Mouse (Mus musculus) heart, embryonic 10.5 days (tissue): ENCODE data around the gene Duox2. TPM values are rescaled to one million over a fixed set of nuclear protein-coding genes. Genes with fewer than 3 reads are reported as not detected.

Experiments
- DNase-seq: peaks from one replicate; pipeline ENCODE4 v3.0.0-alpha.2; 2017; ENCODE audit warnings: low spot score
- H3K27ac ChIP-seq: fragments of 300-500 bp; sonication (generic); 2 replicates; pipeline ENCODE4 v1.5.1; 2016; ENCODE audit warnings: mild to moderate bottlenecking
- H3K27me3 ChIP-seq: fragments of 300-500 bp; sonication (generic); 2 replicates; pipeline ENCODE4 v1.6.1; 2016; ENCODE audit warnings: mild to moderate bottlenecking; ENCODE audit not compliant: poor library complexity, insufficient read depth, severe bottlenecking
- H3K36me3 ChIP-seq: fragments of 300-500 bp; sonication (generic); 2 replicates; pipeline ENCODE4 v1.6.1; 2016; ENCODE audit warnings: mild to moderate bottlenecking, moderate library complexity
- H3K4me1 ChIP-seq: fragments of 300-500 bp; sonication (generic); 2 replicates; pipeline ENCODE4 v1.6.1; 2016; ENCODE audit warnings: mild to moderate bottlenecking
- H3K4me3 ChIP-seq: fragments of 300-500 bp; sonication (generic); 2 replicates; pipeline ENCODE4 v1.5.1; 2016; ENCODE audit warnings: mild to moderate bottlenecking, moderate library complexity
- H3K9me3 ChIP-seq: fragments of 300-500 bp; sonication (generic); 2 replicates; pipeline ENCODE4 v1.6.1; 2016; ENCODE audit warnings: mild to moderate bottlenecking, moderate library complexity
- WGBS: fragments of 180-500 bp; shearing (Covaris S2); methylation state at CpG from one replicate; pipeline ENCODE4 v1.1.7; 2016; 5-methylcytosine and 5-hydroxymethylcytosine counted together
- polyA plus RNA-seq: library from polyadenylated mRNA; unstranded; fragments of >200 nt; fragmentation: Nextera tagmentation; extraction: Ambion mirVana; gene quantifications from 2 replicates; pipeline ENCODE4 v1.2.1, GENCODE M21; 2016

Gene Duox2
- polyA plus RNA-seq, 1 experiment from 2014 or later, result not detected

DNA sequence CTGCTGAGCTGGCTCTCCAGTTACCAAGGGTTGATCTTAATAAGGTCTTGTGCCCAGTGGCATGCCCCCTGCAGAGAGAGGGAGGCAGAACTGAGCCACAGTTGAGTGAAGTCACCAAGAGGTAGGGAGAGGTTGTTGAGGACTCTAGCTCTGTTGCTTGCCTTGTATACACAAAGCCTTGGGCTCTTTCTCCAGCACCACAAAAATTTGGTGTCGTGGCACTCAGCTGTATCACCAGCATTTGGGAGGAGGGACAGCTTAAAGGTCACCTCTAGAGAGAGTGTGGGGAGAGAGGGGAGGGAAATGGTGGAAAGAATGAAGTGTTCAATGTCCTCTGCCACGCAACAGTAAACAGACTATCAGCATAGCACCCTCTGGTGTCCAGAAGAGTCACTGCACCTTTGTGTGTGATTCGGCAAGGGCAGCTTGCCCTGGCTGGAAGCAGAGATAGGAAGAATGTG, 54.5 kb downstream of the Duox2 start:
- Histone ChIP-seq H3K9me3 (no peaks in the 10 kb centered on the region), H3K4me1 (0 out of 2 replicates have a peak, but pooled peaks cover 5% of the 10 kb centered on the region), H3K4me3 (no peak overlapping the region), H3K27me3 (no peaks in the 10 kb centered on the region), H3K27ac (peak overlapping the region; percentile 62), H3K36me3 (no peaks in the 10 kb centered on the region)
- WGBS, result 3% methylated on average over 3 of the region's 3 CpGs
- DNase-seq, result peak; percentile 84

DNA sequence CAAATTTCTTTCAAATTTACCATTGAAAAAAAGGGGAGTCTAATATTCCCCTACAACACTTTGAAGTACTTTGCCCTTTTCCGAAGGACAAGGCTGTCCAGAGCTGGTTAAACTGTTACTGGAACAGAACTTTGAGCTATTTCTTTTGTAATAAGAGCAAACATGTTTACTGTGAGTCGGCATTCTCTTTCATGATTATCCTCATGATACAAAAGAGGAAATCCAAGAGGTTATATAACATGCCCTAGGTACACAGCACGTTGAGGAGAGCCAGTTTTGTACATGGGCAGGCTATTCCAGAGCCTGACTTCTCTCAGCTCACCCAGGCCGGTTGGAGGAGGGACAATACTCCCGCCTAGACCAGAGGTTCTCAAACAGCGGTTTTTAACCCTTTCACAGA, 56.3 kb downstream of the Duox2 start:
- DNase-seq, result no peak
- H3K36me3 ChIP-seq, result no peaks in the 10 kb centered on the region
- H3K9me3 ChIP-seq, result no peaks in the 10 kb centered on the region
- WGBS, result 69% methylated on average over 6 of the region's 6 CpGs
- no peak overlapping the region for H3K27ac ChIP-seq
- H3K27me3 ChIP-seq, result no peaks in the 10 kb centered on the region
- no peak overlapping the region for H3K4me3 ChIP-seq
- 0 out of 2 replicates have a peak, but pooled peaks cover 5% of the 10 kb centered on the region for H3K4me1 ChIP-seq

DNA sequence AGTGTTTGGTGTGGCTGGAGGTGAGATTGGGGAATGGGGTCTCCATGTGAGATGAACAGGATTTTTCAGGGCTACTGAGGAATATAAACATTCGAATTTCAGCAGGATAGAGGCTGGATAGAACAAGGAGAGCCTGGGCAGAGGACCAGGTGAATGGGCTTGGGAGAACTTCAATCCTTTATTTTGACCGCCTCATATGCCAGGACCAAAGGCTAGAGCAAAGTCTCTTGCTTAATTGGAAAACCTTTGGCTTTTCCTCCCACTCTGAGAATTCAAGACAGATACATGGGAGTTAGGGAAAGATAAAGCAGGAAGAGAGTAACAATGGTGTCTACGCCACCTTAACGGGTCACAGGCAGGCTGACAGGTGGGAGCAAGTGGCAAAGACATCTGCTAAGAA, 57.0 kb downstream of the Duox2 start:
- H3K27me3 ChIP-seq, result no peaks in the 10 kb centered on the region
- DNase-seq, result no peak
- 0 out of 2 replicates have a peak, but pooled peaks cover 5% of the 10 kb centered on the region for H3K4me1 ChIP-seq
- no peak overlapping the region for H3K27ac ChIP-seq
- H3K9me3 ChIP-seq, result no peaks in the 10 kb centered on the region
- no peak overlapping the region for H3K4me3 ChIP-seq
- WGBS, result 81% methylated on average over 4 of the region's 4 CpGs
- H3K36me3 ChIP-seq, result no peaks in the 10 kb centered on the region

DNA sequence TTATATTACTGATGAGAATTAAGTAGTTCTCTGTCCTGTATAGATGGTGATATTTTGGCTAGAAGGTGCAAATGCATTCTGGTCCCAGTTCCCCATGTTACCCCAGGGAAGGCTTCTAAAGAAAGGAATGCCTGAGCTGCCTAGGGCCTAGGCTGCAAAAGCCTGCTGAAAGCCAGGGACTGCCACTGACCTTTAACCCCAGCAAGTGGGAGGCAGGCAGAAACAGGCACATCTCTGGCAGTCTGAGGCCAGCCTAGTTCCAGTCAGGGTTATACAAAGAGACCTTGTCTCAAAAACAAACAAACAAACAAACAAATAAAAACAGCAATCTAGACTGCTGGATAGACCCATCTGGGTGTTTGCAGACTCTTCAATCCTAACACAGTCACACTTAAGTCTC, 57.5 kb downstream of the Duox2 start:
- Histone ChIP-seq H3K4me1 (0 out of 2 replicates have a peak, but pooled peaks cover 5% of the 10 kb centered on the region), H3K4me3 (no peak overlapping the region), H3K27me3 (no peaks in the 10 kb centered on the region), H3K9me3 (no peaks in the 10 kb centered on the region), H3K36me3 (no peaks in the 10 kb centered on the region), H3K27ac (no peak overlapping the region)
- DNase-seq, result no peak

DNA sequence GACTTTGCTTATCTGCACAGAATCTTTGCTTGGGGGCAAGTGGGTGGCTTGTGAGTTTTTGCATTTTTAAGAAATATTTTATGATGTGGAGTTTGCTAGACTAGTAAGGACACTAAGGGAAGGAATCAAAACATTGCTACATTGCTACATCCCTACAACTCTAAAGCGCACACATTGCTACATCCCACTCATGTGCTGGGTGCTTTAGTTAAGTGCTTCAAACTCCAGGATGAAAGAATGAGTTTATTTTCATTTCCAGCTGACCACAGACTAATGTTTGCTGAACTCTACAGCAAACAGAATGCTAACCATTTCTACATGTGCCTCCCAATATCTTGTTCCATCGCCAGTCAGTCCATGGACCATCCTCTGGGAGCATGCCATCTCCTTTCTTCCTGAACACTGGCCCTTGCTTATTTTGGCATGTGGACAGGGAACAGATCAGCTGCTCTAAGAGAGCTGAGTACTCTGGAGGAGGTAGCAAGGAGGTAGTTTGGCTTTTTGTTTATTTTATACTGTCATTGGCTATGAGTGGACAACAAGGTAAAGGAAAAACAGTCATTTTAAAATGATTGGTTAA, 60.3 kb downstream of the Duox2 start:
- Histone ChIP-seq H3K9me3 (no peaks in the 10 kb centered on the region), H3K27ac (no peak overlapping the region), H3K4me3 (no peak overlapping the region), H3K27me3 (no peaks in the 10 kb centered on the region), H3K4me1 (peaks cover 8% of the 10 kb centered on the region), H3K36me3 (no peaks in the 10 kb centered on the region)
- 85% methylated on average over 2 of the region's 2 CpGs for WGBS
- DNase-seq, result no peak

DNA sequence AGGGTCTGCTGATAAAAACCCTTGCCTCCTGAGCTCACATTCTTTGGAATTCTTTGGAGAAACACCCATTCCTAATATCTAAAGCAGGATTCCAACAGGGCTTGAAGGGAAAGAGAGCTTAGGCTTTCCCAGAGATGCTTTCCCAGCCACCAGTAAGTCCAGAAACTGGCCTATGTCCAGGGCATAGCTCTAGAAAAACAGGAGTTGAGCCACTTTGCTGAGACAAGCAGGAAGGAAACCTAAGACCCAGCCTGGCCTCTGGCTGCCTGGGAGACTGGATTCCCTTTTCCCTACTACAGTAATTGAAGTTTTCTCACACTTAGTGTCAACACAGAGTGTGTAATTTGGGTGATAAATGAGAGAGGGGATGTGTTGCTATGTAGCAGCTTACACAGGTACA, 61.9 kb downstream of the Duox2 start:
- Histone ChIP-seq H3K9me3 (no peaks in the 10 kb centered on the region), H3K4me3 (no peak overlapping the region), H3K36me3 (no peaks in the 10 kb centered on the region), H3K27me3 (no peaks in the 10 kb centered on the region), H3K27ac (no peak overlapping the region), H3K4me1 (peaks cover 8% of the 10 kb centered on the region)
- no peak for DNase-seq

DNA sequence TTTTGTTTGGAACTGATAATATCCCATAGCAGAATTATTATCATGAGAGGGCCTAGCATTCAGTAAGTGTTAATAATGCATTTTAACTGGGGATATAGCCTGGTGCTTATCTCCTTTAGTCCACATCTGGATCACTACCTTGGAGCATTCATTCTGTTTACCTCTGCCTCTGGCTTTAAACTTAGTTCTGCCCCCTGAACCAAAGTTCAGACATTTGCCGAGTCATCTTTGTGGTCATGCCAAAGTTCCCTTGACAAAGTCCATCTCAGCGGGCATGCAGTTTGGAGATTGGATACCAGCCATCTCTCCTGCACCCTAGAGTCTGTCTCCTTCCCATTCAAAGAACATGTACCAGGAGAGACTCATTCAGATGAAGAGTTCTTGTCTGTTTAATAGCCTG, 62.8 kb downstream of the Duox2 start:
- H3K9me3 ChIP-seq, result no peaks in the 10 kb centered on the region
- no peaks in the 10 kb centered on the region for H3K27me3 ChIP-seq
- 76% methylated on average over 2 of the region's 2 CpGs for WGBS
- peak overlapping the region; percentile 74 for H3K4me3 ChIP-seq
- DNase-seq, result no peak
- peaks cover 8% of the 10 kb centered on the region for H3K4me1 ChIP-seq
- no peaks in the 10 kb centered on the region for H3K36me3 ChIP-seq
- H3K27ac ChIP-seq, result peak overlapping the region; percentile 87

DNA sequence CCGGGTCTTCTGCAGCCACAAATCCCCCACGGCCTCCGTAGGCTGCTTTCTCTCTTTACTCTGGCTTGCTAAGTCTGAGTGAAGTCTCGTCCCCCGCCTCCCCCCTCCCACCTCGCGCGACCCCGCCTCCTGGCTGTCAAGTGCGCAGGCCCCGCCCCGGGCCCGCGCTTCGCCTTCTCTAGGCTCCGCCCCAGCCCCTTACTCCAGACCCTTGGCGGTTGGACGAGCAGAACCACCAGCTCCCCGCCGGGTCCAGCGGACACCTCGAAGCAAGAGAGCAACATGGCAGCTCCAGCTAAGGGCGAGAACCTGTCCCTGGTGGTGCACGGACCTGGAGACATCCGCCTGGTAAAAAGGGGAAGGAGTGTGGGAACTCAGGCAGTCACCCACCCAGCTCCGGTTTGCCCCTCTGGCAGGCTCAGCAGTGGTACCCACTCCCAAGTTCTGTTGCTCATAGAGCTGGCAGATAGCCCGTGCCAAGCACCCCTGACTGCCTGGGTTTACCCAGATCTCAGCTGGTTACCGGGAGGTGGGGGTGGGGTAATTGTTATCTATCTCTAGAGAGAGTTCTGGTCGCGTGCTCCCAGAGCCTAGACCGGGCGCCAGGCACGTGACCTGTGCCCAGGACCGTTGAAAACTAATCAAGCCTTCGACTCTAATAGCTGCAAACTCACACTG, 63.5 kb downstream of the Duox2 start, which contains the start of gene Sord:
Sord (plus strand) TSS at position 139 of the 678 bp plus-strand sequence.
- 2% methylated on average over 35 of the region's 35 CpGs for WGBS
- peak within 1 kb of the TSS; percentile 74 for H3K4me3 ChIP-seq
- H3K27ac ChIP-seq, result peak within 1 kb of the TSS; percentile 87
- no peaks in the 10 kb centered on the region for H3K27me3 ChIP-seq
- peak; percentile 95 for DNase-seq
- H3K4me1 ChIP-seq, result peaks cover 8% of the 10 kb centered on the region
- H3K9me3 ChIP-seq, result no peaks in the 10 kb centered on the region
- no peaks in the 10 kb centered on the region for H3K36me3 ChIP-seq

DNA sequence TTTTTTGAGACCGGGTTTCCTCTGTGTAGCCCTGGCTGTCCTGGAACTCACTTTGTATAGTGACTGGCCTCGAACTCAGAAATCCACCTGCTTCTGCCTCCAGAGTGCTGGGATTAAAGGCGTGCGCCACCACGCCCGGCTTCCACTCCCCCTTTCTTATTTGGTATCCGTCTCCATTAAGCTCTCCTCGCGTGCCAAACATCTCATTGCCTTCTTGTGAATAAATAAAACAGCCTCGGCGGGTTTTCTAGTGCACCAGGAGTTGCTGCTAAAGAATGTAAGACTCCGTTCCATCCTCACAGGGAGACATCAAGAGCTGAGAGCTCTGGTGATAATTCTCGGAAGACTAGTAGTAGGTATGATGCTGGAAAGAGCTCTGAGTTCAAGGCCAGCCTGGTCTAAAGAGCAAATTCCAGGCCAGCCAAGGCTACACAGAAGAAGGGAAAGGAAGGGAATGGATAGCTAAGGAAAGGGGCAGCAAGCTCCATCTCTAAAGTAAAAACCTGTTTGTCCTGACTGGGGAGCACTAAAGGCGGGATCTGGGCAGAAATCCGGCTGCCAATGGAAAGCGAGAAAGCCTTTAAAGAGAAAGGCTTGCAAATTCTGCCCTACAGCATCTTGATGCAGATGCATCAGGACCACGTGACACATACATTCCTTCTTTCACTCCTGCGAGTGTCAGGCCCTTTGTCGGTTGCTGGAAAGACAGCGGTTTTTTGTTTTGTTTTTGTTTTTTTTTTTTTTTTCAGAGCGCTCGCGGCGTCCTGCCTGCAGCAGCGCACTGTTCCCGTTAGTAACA, 64.3 kb downstream of the Duox2 start:
- Histone ChIP-seq H3K36me3 (no peaks in the 10 kb centered on the region), H3K9me3 (no peaks in the 10 kb centered on the region), H3K27me3 (no peaks in the 10 kb centered on the region), H3K4me3 (peak overlapping the region; percentile 74), H3K27ac (peak overlapping the region; percentile 87), H3K4me1 (peaks cover 8% of the 10 kb centered on the region)
- WGBS, result 5% methylated on average over 26 of the region's 26 CpGs
- no peak for DNase-seq

DNA sequence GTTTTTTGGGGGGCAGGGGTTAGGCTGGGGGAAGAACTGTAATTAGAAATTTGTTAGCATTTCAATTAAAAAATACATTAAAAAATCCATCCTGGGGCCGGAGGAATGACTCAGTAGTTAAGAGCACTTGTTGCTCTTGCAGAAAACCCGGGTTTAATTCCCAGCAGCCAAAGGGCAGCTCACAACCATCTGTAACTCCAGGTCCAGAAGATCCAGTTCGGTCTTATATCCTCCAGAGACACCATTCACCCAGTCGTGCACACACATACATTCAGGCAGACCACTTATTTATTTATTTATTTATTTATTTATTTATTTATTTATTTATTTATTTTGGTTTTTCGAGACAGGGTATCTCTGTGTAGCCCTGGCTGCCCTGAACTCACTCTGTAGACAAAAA, 64.9 kb downstream of the Duox2 start:
- no peak overlapping the region for H3K4me3 ChIP-seq
- no peaks in the 10 kb centered on the region for H3K36me3 ChIP-seq
- H3K27ac ChIP-seq, result no peak overlapping the region
- no peaks in the 10 kb centered on the region for H3K9me3 ChIP-seq
- no peak for DNase-seq
- WGBS, result 64% methylated on average over 5 of the region's 5 CpGs
- H3K27me3 ChIP-seq, result no peaks in the 10 kb centered on the region
- peaks cover 8% of the 10 kb centered on the region for H3K4me1 ChIP-seq

DNA sequence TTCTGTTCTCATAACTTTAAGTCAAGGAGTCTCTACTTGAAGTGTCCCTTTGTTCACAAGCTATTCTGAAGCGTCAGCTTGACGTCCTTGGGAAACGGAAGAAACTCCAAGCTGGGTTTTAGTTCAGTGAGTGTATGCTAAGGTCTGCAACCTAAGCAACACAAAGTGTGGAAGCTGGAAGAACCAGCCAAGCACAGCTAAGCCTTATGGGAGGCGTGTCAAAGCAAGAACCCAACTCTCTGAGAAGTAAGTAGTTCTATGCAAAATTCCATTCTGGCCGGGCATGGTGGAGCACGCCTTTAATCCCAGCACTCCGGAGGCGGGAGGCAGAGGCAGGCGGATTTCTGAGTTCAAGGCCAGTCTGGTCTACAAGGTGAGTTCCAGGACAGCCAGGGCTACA, 66.6 kb downstream of the Duox2 start:
- H3K27me3 ChIP-seq, result no peaks in the 10 kb centered on the region
- no peak overlapping the region for H3K4me3 ChIP-seq
- no peak overlapping the region for H3K27ac ChIP-seq
- H3K36me3 ChIP-seq, result no peaks in the 10 kb centered on the region
- no peaks in the 10 kb centered on the region for H3K9me3 ChIP-seq
- 86% methylated on average over 9 of the region's 9 CpGs for WGBS
- H3K4me1 ChIP-seq, result peaks cover 8% of the 10 kb centered on the region
- DNase-seq, result no peak

DNA sequence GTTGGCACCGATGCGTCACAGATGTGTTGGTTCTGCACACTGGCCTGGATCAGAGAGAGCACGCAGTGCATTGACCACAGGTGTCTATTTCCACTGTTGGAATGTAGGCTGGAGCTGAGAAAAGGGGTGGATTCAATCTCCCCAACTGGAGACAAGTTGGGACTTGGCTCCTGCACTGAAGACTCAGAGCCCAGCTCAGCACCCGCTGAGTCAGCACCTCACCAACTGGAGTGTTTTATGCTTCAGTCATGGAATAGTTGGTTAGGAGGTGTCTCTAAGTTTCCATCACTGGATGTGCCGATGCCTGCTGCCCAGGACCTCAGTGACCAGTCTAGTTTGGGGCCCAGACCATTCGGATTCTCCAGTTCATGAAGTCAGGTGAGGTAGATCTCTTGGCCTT, 67.9 kb downstream of the Duox2 start:
- H3K4me1 ChIP-seq, result peaks cover 7% of the 10 kb centered on the region
- H3K36me3 ChIP-seq, result no peaks in the 10 kb centered on the region
- DNase-seq, result no peak
- no peak overlapping the region for H3K27ac ChIP-seq
- H3K27me3 ChIP-seq, result no peaks in the 10 kb centered on the region
- no peak overlapping the region for H3K4me3 ChIP-seq
- H3K9me3 ChIP-seq, result no peaks in the 10 kb centered on the region
- 85% methylated on average over 6 of the region's 6 CpGs for WGBS
